Mouse (Mus musculus) brain, embryonic 14.5 days (tissue): Measurements from ENCODE around the gene Jag2.

Experiments used
- CTCF ChIP-seq: fragments of 200-500 bp; IDR thresholded peaks from 2 replicates; pipeline ENCODE4 v1.5.1; 2012; ENCODE audit warnings: inconsistent platforms, mild to moderate bottlenecking, moderate library complexity, borderline replicate concordance; ENCODE audit not compliant: insufficient read depth, insufficient read length; ENCODE audit errors: extremely low read depth
- POLR2A ChIP-seq: fragments of 200-500 bp; IDR thresholded peaks from 2 replicates; pipeline ENCODE4 v1.6.1; 2012; ENCODE audit warnings: mild to moderate bottlenecking, inconsistent platforms, borderline replicate concordance; ENCODE audit not compliant: poor library complexity, insufficient read depth, insufficient read length, severe bottlenecking; ENCODE audit errors: extremely low read depth

- TF ChIP-seq CTCF (no peak), POLR2A (no peak)
These were observed 58.3 kb downstream of the Jag2 start for GRCm38 (mm10) chr12:112871272-112871671.
